ENCODE assay signal across 17 mouse cellular contexts in genomic region chr7:49277685-49278084, GRCm38 (mm10).
DNase-seq lines count a peak whose midpoint lies in the region; ATAC-seq lines count a peak whose summit lies in the region.
"Had no signal": no experiment of that assay in that cellular context is flagged by ENCODE, and none has a peak within 500 bp of the region (broad histone marks: within the 10 kb centered on the region; RNA-seq: fewer than 3 reads in every experiment).

No protein-coding gene starts in this region.

- DNase-seq in forebrain, embryonic 10.5 days (ENCODE audit: extremely low spot score, low spot score) = no peak
- no peak for DNase-seq in heart, postnatal 36 days
- peak; percentile 44 for DNase-seq in layer of hippocampus, adult 9-11 months
- no peak for DNase-seq in layer of hippocampus, postnatal 36 days
- peak; percentile 88 for DNase-seq in brain, adult 2 months (ENCODE audit: low read depth, low spot score)
- DNase-seq in lung, postnatal 10 days = no peak
- DNase-seq: cerebellum, postnatal 10 days; embryo, embryonic 11 days; kidney, postnatal 4 days; liver; liver, postnatal 0 days had no signal

- H3K36me3 ChIP-seq in forebrain, embryonic 16.5 days (ENCODE audit: control insufficient read depth, insufficient read depth) = no peaks in the 10 kb centered on the region
- no peaks in the 10 kb centered on the region for H3K36me3 ChIP-seq in forebrain, embryonic 10.5 days (replicated peaks)
- H3K36me3 ChIP-seq in heart, embryonic 15.5 days = no peaks in the 10 kb centered on the region
- H3K36me3 ChIP-seq: embryonic facial prominence, embryonic 15.5 days; intestine, embryonic 15.5 days; stomach, embryonic 15.5 days had no signal

- WGBS in forebrain, embryonic 16.5 days = 76% methylated on average over 4 of the region's 4 CpGs
- WGBS in forebrain, embryonic 10.5 days = 90% methylated on average over 4 of the region's 4 CpGs
- WGBS in heart, embryonic 15.5 days = 59% methylated on average over 4 of the region's 4 CpGs

- no peaks in the 10 kb centered on the region for H3K27me3 ChIP-seq in forebrain, embryonic 16.5 days (replicated peaks; ENCODE audit: control insufficient read depth, insufficient read depth, low read length)
- peaks cover 29% of the 10 kb centered on the region for H3K27me3 ChIP-seq in forebrain, embryonic 10.5 days (ENCODE audit: poor library complexity, severe bottlenecking)
- peaks cover 2% of the 10 kb centered on the region; the same call in 1 of the 2 replicates for H3K27me3 ChIP-seq in heart, embryonic 15.5 days
- H3K27me3 ChIP-seq: embryonic facial prominence, embryonic 15.5 days; intestine, embryonic 15.5 days; stomach, embryonic 15.5 days had no signal

- no peaks in the 10 kb centered on the region for H3K9me3 ChIP-seq in forebrain, embryonic 16.5 days (ENCODE audit: control insufficient read depth, low read length)
- H3K9me3 ChIP-seq in forebrain, embryonic 10.5 days = no peaks in the 10 kb centered on the region
- H3K9me3 ChIP-seq in heart, embryonic 15.5 days (replicated peaks) = no peaks in the 10 kb centered on the region
- H3K9me3 ChIP-seq: embryonic facial prominence, embryonic 15.5 days; intestine, embryonic 15.5 days; stomach, embryonic 15.5 days had no signal

- peak overlapping the region; percentile 59 for H3K27ac ChIP-seq in forebrain, embryonic 16.5 days (ENCODE audit: low read length)
- no peak overlapping the region for H3K27ac ChIP-seq in forebrain, embryonic 10.5 days
- H3K27ac ChIP-seq in heart, embryonic 15.5 days = peak overlapping the region; percentile 41
- H3K27ac ChIP-seq: embryonic facial prominence, embryonic 15.5 days; hindbrain, embryonic 14.5 days; intestine, embryonic 15.5 days; stomach, embryonic 15.5 days had no signal

- H3K4me1 ChIP-seq in forebrain, embryonic 16.5 days (replicated peaks; ENCODE audit: control insufficient read depth, insufficient read depth, low read length) = peaks cover 49% of the 10 kb centered on the region
- H3K4me1 ChIP-seq in forebrain, embryonic 10.5 days = peaks cover 9% of the 10 kb centered on the region
- H3K4me1 ChIP-seq in heart, embryonic 15.5 days (replicated peaks) = peaks cover 20% of the 10 kb centered on the region

- no peak overlapping the region for H3K4me3 ChIP-seq in forebrain, embryonic 16.5 days (replicated peaks; ENCODE audit: low read length)
- no peak overlapping the region for H3K4me3 ChIP-seq in forebrain, embryonic 10.5 days
- no peak overlapping the region for H3K4me3 ChIP-seq in heart, embryonic 15.5 days
- H3K4me3 ChIP-seq: embryonic facial prominence, embryonic 15.5 days; intestine, embryonic 15.5 days; stomach, embryonic 15.5 days had no signal

- ATAC-seq in forebrain, embryonic 16.5 days = no peak
- ATAC-seq in heart, embryonic 15.5 days (replicated peaks; ENCODE audit: insufficient number of reproducible peaks, insufficient read depth, low FRiP score, low read depth) = no peak
- ATAC-seq: intestine, embryonic 15.5 days; liver, postnatal 0 days had no signal

- intact Hi-C loops in heart, postnatal 36 days (cut with DNase I) = loop anchor here (5.0 kb wide), 1 partner anchor 145 kb away; no protein-coding TSS in a partner anchor

- H3K4me2 ChIP-seq in forebrain, embryonic 16.5 days (ENCODE audit: low read length) = no peak overlapping the region
- H3K4me2 ChIP-seq in heart, embryonic 15.5 days = no peak overlapping the region
- H3K4me2 ChIP-seq: embryonic facial prominence, embryonic 15.5 days; hindbrain, embryonic 14.5 days; intestine, embryonic 15.5 days; stomach, embryonic 15.5 days had no signal

- H3K9ac ChIP-seq in forebrain, embryonic 16.5 days (replicated peaks; ENCODE audit: low read depth, low read length) = no peak overlapping the region; the same call in 1 of the 2 replicates
- H3K9ac ChIP-seq in heart, embryonic 15.5 days = no peak overlapping the region
- H3K9ac ChIP-seq: embryonic facial prominence, embryonic 15.5 days; hindbrain, embryonic 14.5 days; intestine, embryonic 15.5 days; liver, postnatal 0 days; stomach, embryonic 15.5 days had no signal

Comparison
In these comparisons a context has a peak if more than half of its experiments do, and no peak if none do; other contexts are left out.
1. DNase-seq: peak in layer of hippocampus, adult 9-11 months (single experiment) and brain, adult 2 months (single experiment); none in forebrain, embryonic 10.5 days (single experiment), heart, postnatal 36 days (0 of 2), layer of hippocampus, postnatal 36 days (0 of 2) and lung, postnatal 10 days (single experiment).